Mouse (Mus musculus) c-Kit-positive CD71-positive TER-119-negative erythroid progenitor cells, embryonic 14.5 days (primary cell): ENCODE results near the gene Fam198b.

Source experiments
- DNase-seq: peaks from one replicate; pipeline ENCODE4 v3.0.0-alpha.2; 2013; ENCODE audit warnings: low read depth

The Fam198b gene

GRCm38 (mm10) chr3:79884305-79884704, at the start of gene Fam198b:
TSS of gene Fam198b (plus strand) at chr3:79884533.
- DNase-seq, result no peak

GRCm38 (mm10) chr3:79838751-79839150, 45.6 kb upstream of the Fam198b start:
- no peak for DNase-seq

- DNase-seq, result no peak
These were observed 42.9 kb upstream of the Fam198b start for GRCm38 (mm10) chr3:79841475-79841874.

GRCm38 (mm10) chr3:79842165-79842564, 42.2 kb upstream of the Fam198b start:
- peak; percentile 87 for DNase-seq

- DNase-seq, result peak; percentile 66
These were observed 41.7 kb upstream of the Fam198b start for GRCm38 (mm10) chr3:79842616-79843016.

- DNase-seq, result no peak
These were observed 40.3 kb upstream of the Fam198b start for GRCm38 (mm10) chr3:79843999-79844398.

- DNase-seq, result no peak
These were observed 37.7 kb upstream of the Fam198b start for GRCm38 (mm10) chr3:79846633-79847032.

GRCm38 (mm10) chr3:79848841-79849240, 35.5 kb upstream of the Fam198b start:
- DNase-seq, result no peak

- no peak for DNase-seq
These were observed 34.7 kb upstream of the Fam198b start for GRCm38 (mm10) chr3:79849621-79850020.

- no peak for DNase-seq
These were observed 33.7 kb upstream of the Fam198b start for GRCm38 (mm10) chr3:79850656-79851055.

GRCm38 (mm10) chr3:79852108-79852507, 32.2 kb upstream of the Fam198b start:
- peak; percentile 35 for DNase-seq

- DNase-seq, result no peak
These were observed 31.6 kb upstream of the Fam198b start, which contains the start of gene Tmem144 for GRCm38 (mm10) chr3:79852654-79853166. TSS of gene Tmem144 (minus strand) at chr3:79852773.

GRCm38 (mm10) chr3:79857780-79858179, 26.6 kb upstream of the Fam198b start:
- DNase-seq, result no peak

- DNase-seq, result no peak
These were observed 26.1 kb upstream of the Fam198b start for GRCm38 (mm10) chr3:79858221-79858620.

- DNase-seq, result no peak
These were observed 19.5 kb upstream of the Fam198b start for GRCm38 (mm10) chr3:79864824-79865223.

GRCm38 (mm10) chr3:79866089-79866488, 18.2 kb upstream of the Fam198b start:
- no peak for DNase-seq

GRCm38 (mm10) chr3:79866526-79866925, 17.8 kb upstream of the Fam198b start:
- DNase-seq, result no peak

- DNase-seq, result no peak
These were observed 17.1 kb upstream of the Fam198b start for GRCm38 (mm10) chr3:79867121-79867709.

GRCm38 (mm10) chr3:79875471-79875870, 8.9 kb upstream of the Fam198b start:
- no peak for DNase-seq

GRCm38 (mm10) chr3:79878350-79878749, 6.0 kb upstream of the Fam198b start:
- DNase-seq, result no peak

GRCm38 (mm10) chr3:79879246-79879645, 5.1 kb upstream of the Fam198b start:
- DNase-seq, result no peak

- no peak for DNase-seq
These were observed 2.7 kb upstream of the Fam198b start for GRCm38 (mm10) chr3:79881645-79882044.

GRCm38 (mm10) chr3:79883092-79883491, 1.2 kb upstream of the Fam198b start:
- DNase-seq, result peak; percentile 62

GRCm38 (mm10) chr3:79884761-79885189, 442 bp downstream of the Fam198b start:
- DNase-seq, result peak; percentile 33
